Mouse (Mus musculus): ENCODE measurements around the gene Spred2. TPM values are rescaled to one million over a fixed set of nuclear protein-coding genes. Genes with fewer than 3 reads are reported as not detected.

Gene Spred2
- total and polyA plus RNA-seq, 3 experiments, result 7.8 to 76.0 (median 25.9) TPM

- peak overlapping the region; percentile 87 for H3K27ac ChIP-seq (ENCODE audit: control insufficient read depth, low read depth, low read length)
- peak; percentile 79 for DNase-seq (ENCODE audit: low read depth, low spot score)
- H3K9ac ChIP-seq (ENCODE audit: control insufficient read depth, low read depth, low read length, poor library complexity, severe bottlenecking), result peak overlapping the region; percentile 92
- no peaks in the 10 kb centered on the region for H3K27me3 ChIP-seq (ENCODE audit: control insufficient read depth in 1 of 2, insufficient read depth in 2 of 2, low read length in 2 of 2)
- H3K4me3 ChIP-seq (ENCODE audit: control insufficient read depth in 1 of 2, insufficient read depth in 1 of 2, low read depth in 2 of 2, low read length in 2 of 2), result peak overlapping the region; percentile 84 to 96
- TF ChIP-seq RCOR1 (IDR thresholded peaks at IDR 0.05; ENCODE audit: low read depth, low read length) (no peak), POLR2A (IDR thresholded peaks at IDR 0.05; ENCODE audit: control insufficient read depth in 1 of 2, insufficient read depth in 1 of 2, low read depth in 1 of 2, low read length in 2 of 2, poor library complexity in 1 of 2) (0 out of 4 replicates have a peak, but pooled peaks of 1 of the 2 experiments have one; percentile 54), ELF1 (IDR thresholded peaks at IDR 0.05; ENCODE audit: low read depth, low read length) (no peak), SIN3A (IDR thresholded peaks at IDR 0.05; ENCODE audit: low read length) (peak; percentile 54; the same call in 1 of the 2 replicates)
- H3K36me3 ChIP-seq (ENCODE audit: control insufficient read depth in 1 of 2, insufficient read depth in 2 of 2, low read length in 2 of 2), result peaks cover 0 to 39% of the 10 kb centered on the region in 2 experiments; a peak in 2 of 4 replicates
- H3K79me2 ChIP-seq (ENCODE audit: control insufficient read depth, insufficient read depth, low read length, poor library complexity), result peaks cover 58% of the 10 kb centered on the region
- peaks cover 18 to 37% of the 10 kb centered on the region in 2 experiments for H3K4me1 ChIP-seq (ENCODE audit: control insufficient read depth in 1 of 2, insufficient read depth in 2 of 2, low read length in 2 of 2)
- no peaks in the 10 kb centered on the region for H3K9me3 ChIP-seq (replicated peaks; ENCODE audit: insufficient read depth, low read length)
Observed at GRCm38 (mm10) chr11:19924757-19925148, 578 bp downstream of the Spred2 start.

- peaks cover 59% of the 10 kb centered on the region for H3K79me2 ChIP-seq (ENCODE audit: control insufficient read depth, insufficient read depth, low read length, poor library complexity)
- peaks cover under 1 to 43% of the 10 kb centered on the region in 2 experiments; a peak in 3 of 4 replicates for H3K36me3 ChIP-seq (ENCODE audit: control insufficient read depth in 1 of 2, insufficient read depth in 2 of 2, low read length in 2 of 2)
- H3K9me3 ChIP-seq (replicated peaks; ENCODE audit: insufficient read depth, low read length), result no peaks in the 10 kb centered on the region
- H3K4me1 ChIP-seq (ENCODE audit: control insufficient read depth in 1 of 2, insufficient read depth in 2 of 2, low read length in 2 of 2), result peaks cover 23 to 37% of the 10 kb centered on the region in 2 experiments
- H3K4me3 ChIP-seq (ENCODE audit: control insufficient read depth in 1 of 2, insufficient read depth in 1 of 2, low read depth in 2 of 2, low read length in 2 of 2), result peak overlapping the region; percentile 84 to 96
- H3K27ac ChIP-seq (ENCODE audit: control insufficient read depth, low read depth, low read length), result peak overlapping the region; percentile 87
- TF ChIP-seq MXI1 (IDR thresholded peaks at IDR 0.05; ENCODE audit: low read depth, low read length) (peak; percentile 87), ETS1 (IDR thresholded peaks at IDR 0.05; ENCODE audit: low read depth, low read length) (no peak; the same call in 1 of the 2 replicates), POLR2A (IDR thresholded peaks at IDR 0.05; ENCODE audit: control insufficient read depth in 1 of 2, insufficient read depth in 1 of 2, low read depth in 1 of 2, low read length in 2 of 2, poor library complexity in 1 of 2) (peak; percentile 21 to 61; a peak in 3 of 4 replicates), E2F4 (IDR thresholded peaks at IDR 0.05; ENCODE audit: borderline replicate concordance, low read depth, low read length) (no peak), MAX (IDR thresholded peaks at IDR 0.05; ENCODE audit: low read length) (peak; percentile 73; the same call in 1 of the 2 replicates), TBP (IDR thresholded peaks at IDR 0.05; ENCODE audit: low read depth, low read length) (0 out of 2 replicates have a peak, but pooled peaks have one; percentile 30), CHD1 (IDR thresholded peaks at IDR 0.05; ENCODE audit: low read depth, low read length) (0 out of 2 replicates have a peak, but pooled peaks have one; percentile 28), NELFE (IDR thresholded peaks at IDR 0.05; ENCODE audit: low read depth, low read length) (peak; percentile 51; the same call in 1 of the 2 replicates), SIN3A (IDR thresholded peaks at IDR 0.05; ENCODE audit: low read length) (peak; percentile 42), MYB (IDR thresholded peaks at IDR 0.05; ENCODE audit: low read depth, low read length) (no peak), ZNF384 (IDR thresholded peaks at IDR 0.05; ENCODE audit: low read depth, low read length) (peak; percentile 95), MAZ (IDR thresholded peaks at IDR 0.05; ENCODE audit: low read depth, low read length) (no peak)
- H3K9ac ChIP-seq (ENCODE audit: control insufficient read depth, low read depth, low read length, poor library complexity, severe bottlenecking), result peak overlapping the region; percentile 92
- peak; percentile 92 for DNase-seq (ENCODE audit: low read depth, low spot score)
- no peaks in the 10 kb centered on the region for H3K27me3 ChIP-seq (ENCODE audit: control insufficient read depth in 1 of 2, insufficient read depth in 2 of 2, low read length in 2 of 2)
Observed at GRCm38 (mm10) chr11:19925149-19925975, 1.2 kb downstream of the Spred2 start.
